Mouse (Mus musculus) erythroblast, embryonic 14.5 days (primary cell): ENCODE data around the gene Adgrg1.

Experiments
- GATA1 ChIP-seq: IDR thresholded peaks from 2 replicates; pipeline ENCODE4 v1.6.1; 2012; ENCODE audit warnings: low read length, inconsistent platforms, mixed read lengths
- TAL1 ChIP-seq: IDR thresholded peaks from 3 replicates; pipeline ENCODE4 v1.6.1; 2012; ENCODE audit warnings: low read length, inconsistent platforms, mixed read lengths

DNA sequence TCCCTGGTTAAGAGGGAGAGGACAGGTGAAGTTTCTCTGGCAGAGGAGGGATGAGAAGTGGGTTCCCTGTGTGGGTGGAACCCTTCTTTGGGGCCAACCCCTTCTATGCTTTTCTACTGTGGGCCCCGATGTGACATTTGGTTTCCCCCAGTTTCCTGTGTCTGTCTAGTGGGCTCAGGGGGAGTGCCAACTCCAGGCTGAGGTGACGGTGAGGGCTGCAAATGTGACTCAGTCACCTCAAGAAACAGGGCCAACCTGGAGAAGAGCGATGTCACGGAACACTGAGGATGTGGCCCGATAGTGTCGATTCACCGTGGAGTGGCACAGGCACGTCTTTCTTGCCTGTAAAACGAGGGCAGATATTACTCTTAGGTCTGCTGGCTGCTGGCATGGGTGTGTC, 1.3 kb upstream of the Adgrg1 start:
- TF ChIP-seq GATA1 (no peak), TAL1 (no peak)
